Mouse (Mus musculus) ovary, postnatal 36 days (tissue): ENCODE results near the gene Lmna.

ENCODE experiments used
- DNase-seq: peaks from one replicate; pipeline ENCODE4 v3.0.0; 2022; ENCODE audit warnings: low spot score, mixed read lengths

Gene Lmna

DNA sequence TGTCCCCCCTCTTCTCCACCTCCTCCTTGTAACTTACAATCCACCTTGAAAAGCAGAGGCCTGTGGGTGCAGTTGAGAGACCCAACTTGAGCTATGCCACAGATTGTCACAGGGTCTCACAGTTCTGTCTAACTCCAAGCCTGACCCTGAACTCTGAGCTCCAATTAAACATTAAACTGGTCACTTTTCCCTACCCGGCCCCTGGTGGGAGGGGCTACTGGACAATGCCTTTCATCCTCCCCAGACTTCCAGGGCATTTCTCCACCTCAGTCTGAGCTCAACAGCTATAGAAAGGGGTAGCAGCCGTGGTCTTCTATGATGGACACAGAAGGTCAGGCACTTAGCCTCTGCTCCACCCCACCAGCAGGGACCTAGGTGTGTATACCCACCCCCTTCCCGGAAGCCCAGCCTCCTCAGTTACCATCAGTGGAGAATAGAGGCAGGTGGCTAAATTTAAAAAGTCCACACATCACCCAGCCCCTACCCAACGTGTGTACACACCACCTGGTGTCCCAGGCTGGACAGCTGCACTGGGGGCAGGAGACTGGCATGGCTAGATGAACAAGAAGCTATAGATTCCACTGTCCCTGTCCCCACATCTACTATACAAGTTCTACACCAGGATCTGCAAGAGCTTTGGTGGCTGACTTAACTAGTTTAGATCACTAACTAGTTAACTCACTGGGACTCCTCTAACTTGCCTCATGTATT lies 8.9 kb downstream of the Lmna start:
- no peak for DNase-seq

DNA sequence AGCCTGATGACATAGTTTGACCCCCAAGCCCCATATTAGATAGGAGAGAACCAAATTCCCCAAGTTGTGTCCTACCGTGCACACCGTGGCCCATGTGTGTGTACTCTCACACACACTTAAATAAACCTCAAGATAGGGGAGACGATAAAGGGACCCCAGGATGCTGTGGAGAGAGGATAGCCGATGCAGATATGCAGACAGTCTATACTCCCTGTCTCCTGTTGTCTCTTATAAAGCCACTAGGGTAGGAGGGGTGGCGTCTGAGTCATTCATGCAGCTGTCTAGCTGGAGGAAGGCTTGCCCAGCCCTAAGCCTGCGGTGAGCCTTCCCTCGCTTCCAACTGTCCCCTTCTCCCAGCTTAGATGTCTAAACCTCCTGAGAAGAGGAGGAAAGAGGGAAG lies 9.7 kb downstream of the Lmna start:
- DNase-seq: no peak

DNA sequence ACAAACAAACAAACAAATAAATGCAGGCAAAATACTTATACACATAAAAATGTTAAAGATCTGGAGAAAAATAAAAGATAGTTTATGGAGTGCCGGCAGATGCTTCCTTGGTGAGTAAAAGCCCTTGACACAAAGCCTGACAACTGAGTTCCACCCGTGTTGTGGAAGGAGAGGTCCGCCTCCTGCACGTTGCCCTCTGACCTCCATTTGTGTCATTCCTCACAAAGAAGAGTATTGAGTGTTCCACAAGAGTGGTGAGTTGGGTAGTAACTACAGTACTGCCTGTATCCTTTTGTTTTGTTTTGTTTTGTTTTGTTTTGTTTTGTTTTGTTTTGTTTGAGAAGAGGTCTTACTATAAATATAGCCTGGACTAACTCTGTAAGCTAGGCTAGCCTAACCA lies 10.2 kb downstream of the Lmna start:
- no peak for DNase-seq

DNA sequence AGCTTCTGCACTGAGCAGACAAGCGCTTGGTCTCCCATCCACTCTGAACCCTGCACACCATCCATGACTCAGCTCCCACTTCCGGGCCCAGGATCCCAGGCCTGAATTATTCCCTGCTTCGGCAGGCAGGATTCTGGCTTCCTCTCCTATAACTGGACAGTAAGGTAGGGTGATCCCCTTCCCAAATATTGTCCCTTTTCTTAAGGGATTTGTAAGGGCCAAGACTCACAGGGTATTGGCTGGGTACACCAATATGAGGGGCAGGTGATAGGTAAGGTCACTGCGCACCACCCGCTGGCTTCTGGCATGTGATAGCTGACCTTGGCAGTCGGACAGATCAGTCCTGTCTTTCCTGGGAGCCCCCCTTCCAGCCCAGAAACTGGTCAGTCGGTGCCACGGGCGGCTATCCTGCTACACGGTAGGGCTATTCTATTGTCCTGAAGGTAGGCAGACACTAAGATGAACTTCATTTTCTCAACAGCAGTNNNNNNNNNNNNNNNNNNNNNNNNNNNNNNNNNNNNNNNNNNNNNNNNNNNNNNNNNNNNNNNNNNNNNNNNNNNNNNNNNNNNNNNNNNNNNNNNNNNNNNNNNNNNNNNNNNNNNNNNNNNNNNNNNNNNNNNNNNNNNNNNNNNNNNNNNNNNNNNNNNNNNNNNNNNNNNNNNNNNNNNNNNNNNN lies 13.9 kb downstream of the Lmna start:
- DNase-seq: no peak

DNA sequence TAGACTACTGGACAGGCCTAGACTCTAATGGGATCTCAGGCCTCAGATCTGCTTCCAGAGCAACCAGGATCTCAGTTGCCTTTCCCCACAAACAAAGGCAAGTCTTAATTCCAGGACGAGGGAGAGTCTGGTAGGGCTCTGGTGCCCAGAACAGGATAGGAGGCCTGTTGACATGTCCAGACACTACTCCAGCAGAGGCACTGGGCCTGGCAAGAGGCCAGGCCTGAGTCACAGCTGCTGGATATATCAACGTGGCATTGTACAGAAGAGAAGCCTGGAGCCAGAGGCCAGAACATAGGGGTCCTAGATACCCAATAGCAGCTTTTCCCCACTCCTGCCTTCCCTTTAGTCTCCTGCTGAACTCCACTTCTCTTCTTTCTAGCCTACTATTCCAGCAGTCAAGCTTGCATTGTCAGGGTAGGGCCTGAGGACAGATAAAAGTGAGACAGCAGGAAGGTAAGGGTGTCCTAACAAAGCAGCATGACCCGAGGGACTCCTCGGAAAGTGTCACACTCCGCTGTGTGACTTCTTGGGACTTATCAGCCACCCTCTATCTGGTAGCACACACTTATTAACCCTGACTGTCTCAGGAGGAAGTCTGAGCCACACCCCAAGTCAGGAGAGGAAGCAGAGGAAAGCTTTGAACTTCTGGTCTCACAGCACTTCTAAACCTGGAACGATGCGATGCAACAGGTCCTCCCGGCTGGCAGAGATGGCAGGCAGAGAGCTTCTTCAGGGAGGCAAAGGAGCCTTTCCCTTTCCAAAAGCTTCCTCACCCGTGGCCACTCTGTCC lies 14.7 kb downstream of the Lmna start:
- DNase-seq: peak; percentile 61

DNA sequence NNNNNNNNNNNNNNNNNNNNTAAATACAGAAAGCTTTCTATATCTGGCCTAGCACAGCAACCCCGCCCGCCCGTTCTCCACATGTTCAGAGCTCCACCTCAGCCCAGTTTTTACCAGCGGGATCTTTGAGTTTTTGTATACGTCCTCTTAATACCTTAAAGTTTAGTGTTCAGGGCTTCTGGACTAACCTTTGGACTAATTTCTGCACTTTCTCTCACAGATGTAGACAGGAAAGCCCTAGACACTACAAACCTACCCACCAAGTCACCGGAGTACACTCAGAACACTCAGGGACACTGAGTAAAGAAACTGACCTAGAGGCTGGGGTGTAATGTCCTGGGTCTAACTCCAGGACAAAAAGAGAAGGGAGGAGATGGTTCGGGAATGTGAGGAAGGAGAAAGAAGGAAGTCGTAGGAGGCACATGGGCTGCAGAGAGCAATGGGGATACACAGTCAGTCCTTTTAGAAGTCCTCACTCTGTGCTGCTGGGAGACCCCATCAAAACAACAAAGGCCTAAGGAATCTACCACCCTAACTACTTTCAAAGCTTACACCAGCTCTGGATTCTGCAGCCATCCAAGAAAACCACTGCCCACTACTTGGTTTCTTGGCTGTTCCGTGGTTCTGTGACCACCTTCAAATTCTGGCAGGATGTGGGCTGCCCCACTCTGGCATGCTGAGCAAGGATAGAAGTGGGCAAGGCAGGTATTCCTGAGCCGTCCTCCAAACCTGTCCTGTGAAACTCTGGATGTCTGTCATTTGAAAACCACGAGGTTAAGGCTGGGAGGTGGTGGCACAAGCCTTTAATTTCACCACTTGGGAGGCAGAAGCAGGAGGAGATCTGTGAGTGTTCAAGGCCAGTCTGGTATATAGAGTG lies 15.8 kb downstream of the Lmna start:
- no peak for DNase-seq

DNA sequence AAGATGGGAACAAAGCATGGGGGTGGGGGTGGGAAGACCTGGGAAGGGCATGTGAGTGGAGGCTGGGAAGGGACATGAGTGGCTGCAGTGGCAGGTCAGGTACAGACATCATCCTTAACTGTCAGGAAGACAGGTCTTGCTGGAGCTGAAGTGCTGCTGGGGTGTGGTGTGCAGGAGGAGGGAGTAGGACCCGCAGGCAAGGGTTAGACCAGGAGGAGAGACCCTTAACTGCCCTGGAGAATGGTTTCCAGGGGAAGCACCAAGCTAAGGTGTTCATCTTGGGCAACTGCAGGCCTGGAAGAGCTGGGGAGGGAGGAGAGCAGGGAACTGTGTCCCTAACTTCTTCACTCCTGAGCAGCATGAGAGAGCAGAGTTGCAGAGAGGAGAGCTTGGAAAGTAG lies 22.4 kb downstream of the Lmna start:
- no peak for DNase-seq

DNA sequence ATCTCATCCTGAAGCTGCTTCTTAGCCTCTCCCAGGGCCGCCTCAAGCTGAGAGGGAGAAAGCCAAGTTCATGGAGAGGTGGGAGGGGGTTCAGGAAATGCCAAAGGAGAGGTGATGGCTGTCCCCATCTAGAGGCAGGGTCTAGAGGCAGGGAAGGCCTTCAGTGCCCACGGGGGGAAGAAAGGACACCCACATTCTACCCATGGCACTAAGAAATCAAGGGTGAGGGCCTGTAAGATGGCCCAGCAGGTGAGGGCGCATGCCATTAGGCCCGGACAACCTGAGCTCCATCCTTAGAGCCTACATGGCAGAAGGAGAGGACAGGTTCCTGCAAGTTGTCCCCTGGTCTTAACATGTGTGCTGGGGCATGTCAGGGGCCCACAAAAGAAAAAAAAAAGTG lies 22.9 kb downstream of the Lmna start:
- no peak for DNase-seq

DNA sequence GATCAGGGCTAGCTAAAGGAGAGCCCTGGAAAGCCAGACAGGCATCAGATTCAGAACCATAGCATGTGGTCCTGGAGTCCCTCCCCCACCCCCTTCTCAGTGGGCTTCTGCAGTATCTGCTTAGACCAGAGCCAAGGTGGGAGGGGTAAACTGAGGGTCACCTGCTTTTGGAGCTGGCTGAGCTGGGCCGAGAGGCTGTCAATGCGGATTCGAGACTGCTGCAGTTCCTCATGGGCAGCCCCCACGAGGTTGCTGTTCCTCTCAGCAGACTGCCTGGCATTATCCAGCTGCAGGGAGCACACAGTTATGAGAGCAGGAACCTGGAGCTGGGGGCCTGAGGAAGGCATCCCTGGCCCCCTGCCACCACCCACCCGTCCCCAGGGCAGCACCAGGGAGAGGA lies 23.7 kb downstream of the Lmna start:
- DNase-seq: no peak

DNA sequence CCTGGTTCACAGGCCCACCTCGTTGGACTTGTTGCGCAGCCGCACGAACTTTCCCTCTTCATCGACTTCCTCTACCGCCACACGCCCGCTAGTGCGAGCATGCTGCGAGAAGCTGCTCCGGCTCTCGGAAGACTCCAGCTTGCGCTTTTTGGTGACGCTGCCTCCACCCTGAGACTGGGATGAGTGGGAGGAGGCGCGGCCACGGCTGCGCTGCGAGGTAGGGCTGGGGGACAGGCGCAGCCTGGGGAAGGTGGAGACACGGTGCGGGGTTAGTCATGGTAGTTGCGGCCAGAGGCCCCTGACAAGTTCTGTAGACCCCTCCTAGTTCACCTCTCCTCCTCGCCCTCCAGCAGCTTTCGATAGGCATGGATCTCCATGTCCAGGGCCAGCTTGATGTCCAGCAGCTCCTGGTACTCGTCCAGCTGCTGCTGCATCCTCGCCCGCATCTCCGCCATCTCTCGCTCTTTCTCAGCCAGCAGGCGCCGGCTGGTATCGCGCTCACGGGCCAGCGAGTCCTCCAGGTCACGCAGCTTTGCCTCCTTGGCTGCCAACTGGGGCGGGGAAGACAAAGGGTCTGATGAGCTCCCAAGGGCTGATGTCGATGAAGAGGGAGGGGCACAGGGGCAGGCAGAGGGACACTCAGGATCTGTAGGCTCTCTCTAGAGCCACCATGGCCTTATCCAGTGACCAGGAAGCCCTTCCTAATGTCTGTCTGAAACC lies 25.0 kb downstream of the Lmna start:
- DNase-seq: no peak

DNA sequence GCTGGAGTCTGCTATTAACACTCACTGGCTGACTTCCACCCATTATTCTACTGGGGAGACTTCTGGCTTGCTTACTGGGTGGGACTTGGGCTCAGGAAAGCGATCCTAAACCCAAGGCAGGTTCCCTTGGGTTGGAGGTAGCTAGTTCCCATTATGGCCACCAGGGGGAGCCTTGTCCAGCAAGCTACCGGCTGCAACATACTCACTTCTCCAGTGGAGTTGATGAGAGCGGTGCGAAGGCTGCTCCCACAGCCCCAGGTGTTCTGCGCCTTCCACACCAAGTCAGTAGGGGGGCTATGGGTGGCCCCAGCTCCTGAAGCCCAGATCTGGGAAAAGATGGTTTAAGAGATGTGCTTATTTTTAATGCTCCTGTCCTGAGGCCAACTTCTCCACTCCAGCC lies 26.1 kb downstream of the Lmna start:
- peak; percentile 66 for DNase-seq

DNA sequence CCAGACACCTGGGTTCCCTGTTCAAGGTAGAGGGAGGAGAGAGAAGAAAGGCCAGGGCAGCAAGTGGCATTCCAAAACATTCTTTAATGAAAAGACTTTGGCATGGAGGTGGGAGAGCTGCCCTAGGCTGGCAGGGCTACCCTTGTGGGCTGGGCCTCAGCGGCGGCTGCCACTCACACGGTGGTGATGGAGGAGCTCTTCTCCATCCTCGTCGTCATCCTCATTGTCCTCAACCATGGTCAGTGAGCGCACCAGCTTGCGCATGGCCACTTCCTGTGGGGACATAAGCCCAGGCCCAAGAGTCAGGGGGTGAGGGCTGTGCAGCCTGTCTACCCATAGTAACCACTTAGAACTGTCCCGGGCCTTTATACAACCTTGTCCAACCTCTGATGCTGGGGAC lies 26.6 kb downstream of the Lmna start:
- DNase-seq: no peak

DNA sequence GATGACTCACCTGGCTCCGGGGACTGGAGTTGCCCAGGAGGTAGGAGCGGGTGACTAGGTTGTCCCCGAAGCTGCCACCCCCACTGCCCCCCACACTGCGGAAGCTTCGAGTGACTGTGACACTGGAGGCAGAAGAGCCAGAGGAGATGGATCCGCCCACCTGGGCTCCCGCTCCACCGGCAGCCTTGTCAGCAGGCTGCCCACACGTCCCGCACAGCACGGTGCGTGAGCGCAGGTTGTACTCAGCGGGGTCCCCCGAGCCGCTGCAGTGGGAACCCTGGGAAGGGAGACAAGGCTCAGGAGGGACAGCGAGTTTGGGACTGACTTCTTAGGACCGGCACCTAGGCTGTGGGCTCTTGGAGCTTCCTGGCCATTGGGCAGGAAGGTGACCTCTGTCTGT lies 27.4 kb downstream of the Lmna start:
- no peak for DNase-seq

DNA sequence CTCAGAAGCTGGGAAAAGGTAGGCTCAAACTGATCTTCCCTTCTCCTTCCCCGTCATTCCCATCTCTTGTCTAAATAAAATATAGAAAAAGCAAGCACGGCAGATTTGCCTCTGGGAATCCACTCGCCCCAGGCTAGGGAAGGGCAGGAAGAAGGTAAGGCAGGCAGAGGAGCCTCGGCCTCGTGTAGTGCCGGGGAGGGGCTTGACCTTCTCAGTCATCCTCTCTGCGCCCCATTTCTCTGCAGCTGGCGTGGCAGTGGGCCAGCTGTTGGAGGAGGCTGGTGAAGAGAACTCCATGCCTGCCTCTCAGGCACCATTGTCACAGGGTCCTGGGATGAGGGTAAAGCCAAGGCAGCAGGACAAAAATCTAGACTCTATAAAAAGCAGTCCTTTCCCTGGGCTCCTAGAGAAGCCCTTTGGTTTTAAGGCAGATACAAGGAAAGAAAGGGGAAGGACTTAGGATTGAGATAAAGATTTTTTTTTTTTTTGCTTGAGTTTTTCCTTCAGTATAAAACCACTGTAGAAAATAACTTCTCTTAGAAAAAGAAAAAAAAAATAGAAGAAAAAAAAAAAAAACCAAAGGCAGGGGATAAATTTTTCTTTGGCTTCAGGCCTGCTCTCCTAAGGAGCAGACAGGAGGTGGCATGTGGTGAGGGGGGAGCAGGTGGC lies 28.2 kb downstream of the Lmna start:
- DNase-seq: no peak

DNA sequence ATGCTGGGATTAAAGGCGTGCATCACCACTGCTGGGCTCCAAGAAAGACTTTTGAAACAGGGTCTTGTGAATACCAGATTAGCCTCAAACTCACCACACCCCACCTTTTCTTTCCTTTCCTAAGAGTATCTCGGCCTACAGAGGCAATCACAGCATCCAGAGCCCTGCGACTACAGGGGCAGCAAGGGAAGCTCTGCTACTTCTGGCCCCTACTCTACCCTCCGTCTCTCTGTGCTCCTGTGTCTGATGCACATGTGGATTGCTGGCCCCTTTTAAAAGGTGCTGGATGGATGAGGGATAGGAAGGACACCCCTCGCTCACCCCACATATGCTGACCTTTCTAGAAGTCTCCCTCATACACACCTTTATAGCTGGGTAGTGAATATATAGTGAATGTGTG lies 29.1 kb downstream of the Lmna start:
- DNase-seq: no peak

DNA sequence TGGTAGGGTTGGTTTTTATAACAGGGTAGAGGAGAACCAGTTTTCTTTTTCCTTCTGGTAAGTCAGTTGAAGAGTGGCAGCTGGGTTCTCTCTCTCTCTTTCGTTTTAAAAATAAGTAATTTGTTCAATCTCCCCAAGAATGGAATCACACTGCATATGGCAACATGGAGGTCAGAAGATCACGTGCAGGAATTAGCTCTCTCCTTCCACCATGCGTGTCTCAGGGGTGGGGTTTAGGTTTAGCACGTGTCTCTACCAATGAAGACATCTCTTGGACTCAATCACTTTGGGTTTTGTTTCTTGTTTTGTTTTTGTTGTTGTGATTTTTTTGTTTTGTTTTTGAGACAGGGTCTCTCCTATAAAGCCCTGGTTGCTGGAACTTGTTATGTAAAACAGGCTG lies 29.9 kb downstream of the Lmna start:
- DNase-seq: no peak

DNA sequence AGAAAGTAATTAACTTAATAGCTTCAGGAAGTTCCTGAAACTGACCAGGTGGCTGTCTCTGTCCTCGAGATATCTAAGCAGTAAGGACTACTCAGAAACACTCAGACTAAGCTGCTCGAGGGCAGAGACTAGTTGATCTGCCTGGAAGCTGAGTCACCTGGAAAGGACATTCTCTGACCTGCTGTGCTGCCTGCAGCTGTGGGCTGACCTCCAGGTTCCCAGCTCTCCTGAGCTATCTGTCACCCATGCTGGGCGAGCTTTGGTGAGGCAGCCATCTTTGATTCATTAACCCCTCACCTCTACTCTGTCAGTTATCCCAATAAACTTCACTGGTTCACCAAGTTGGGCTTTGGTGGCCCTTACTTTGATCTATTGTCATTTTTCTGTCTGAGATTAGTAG lies 30.6 kb downstream of the Lmna start:
- no peak for DNase-seq

DNA sequence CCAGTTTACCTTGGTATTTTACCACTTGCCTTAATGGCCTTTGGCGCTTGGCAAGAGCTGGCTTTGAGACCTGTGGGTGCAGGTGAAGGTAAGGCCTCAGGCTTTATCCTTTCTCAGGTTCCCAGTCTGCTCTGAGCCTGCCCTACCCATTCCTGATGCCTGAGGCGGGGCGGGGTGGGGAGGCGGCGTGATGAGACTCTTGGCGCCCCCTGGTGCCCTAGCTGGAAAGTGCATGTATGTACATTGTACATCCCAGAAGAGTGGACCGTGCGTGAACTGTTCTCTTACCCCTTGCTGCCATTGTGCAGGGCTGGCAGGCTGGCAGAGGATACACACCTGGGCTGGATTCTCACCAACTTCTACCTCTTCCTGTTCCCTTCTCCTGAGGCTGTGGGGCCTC lies 32.0 kb downstream of the Lmna start:
- peak; percentile 80 for DNase-seq

DNA sequence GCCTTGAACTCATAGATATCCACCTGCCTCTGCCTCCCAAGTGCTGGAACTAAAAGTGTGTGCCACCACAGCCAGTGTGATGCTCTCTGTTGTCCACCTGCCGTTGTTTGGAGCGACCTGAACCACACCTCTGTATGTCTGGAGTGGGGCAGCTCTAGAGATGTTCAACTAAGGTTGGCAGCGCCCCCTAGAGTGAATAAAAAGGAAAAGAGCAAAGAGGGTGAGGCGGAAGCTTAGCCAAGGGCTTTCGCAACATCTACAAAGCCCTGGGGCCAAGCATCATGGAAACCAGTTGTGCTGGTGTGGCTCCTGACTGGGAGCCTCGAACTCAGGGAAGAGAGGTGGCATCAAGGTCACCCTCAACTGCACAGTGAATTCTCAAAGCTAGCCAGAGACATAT lies 33.4 kb downstream of the Lmna start:
- DNase-seq: no peak

DNA sequence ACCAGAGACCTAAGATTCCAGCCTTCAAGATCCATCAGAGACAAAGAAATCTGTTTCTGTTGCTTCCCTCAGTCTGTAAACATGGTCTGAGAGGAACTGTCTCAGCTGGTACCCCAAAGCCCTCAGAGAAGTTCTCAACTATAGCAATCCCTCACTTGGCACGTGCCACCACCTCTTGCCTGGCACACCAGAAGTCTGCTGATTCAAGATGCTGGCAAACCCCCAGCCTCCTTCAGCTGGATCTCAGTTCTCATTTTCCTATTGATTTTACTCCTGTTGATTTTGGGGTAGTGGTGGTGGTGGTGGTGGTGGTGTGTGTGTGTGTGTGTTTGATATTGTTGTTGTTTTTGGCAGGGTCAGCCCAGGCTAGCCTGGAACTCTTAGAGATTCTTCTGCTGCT lies 36.2 kb downstream of the Lmna start:
- DNase-seq: no peak

DNA sequence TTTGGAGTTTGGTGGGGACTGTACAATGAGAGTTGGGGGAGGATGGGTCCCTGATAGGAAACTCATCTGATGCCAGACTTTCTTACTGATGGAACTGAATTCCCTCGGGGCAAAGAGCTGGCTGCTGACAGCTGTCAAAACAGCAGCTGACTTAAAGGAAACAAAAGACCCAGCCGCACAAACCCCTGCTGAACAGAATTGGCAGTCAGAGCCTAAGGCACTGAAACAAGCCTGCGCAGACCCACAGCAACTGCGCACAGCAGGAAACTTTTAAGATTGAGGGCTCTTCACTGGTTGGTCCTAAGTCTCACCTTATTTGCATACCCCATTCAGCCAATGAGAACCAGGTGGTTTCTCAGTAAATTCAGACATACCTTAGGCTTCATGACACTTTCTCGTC lies 36.7 kb downstream of the Lmna start:
- no peak for DNase-seq
